Mouse (Mus musculus) midbrain, embryonic 15.5 days (tissue): ENCODE measurements at regions not wholly inside any gene's neighbourhood (a gene's known extent, or its start where the extent isn't known, plus 50 kb on each side); places are given as distances from the start of the nearest gene placed in this dataset.

Experiments
- ATAC-seq: fragments of 200-750 bp; cut with Nextera tagmentation; replicated peaks from 2 replicates; pipeline ENCODE4 v1.8.0; 2017; ENCODE audit warnings: moderate TSS enrichment
- H3K27ac ChIP-seq: fragments of 300-500 bp; sonication (generic); 2 replicates; pipeline ENCODE4 v1.5.1; 2015; ENCODE audit warnings: mild to moderate bottlenecking, inconsistent platforms
- H3K27me3 ChIP-seq: fragments of 300-500 bp; sonication (generic); replicated peaks from 2 replicates; pipeline ENCODE4 v1.6.1; 2015; ENCODE audit warnings: inconsistent platforms
- H3K36me3 ChIP-seq: fragments of 300-500 bp; sonication (generic); replicated peaks from 2 replicates; pipeline ENCODE4 v1.6.1; 2015; ENCODE audit warnings: inconsistent platforms
- H3K4me1 ChIP-seq: fragments of 300-500 bp; sonication (generic); 2 replicates; pipeline ENCODE4 v1.6.1; 2015; ENCODE audit warnings: inconsistent platforms
- H3K4me2 ChIP-seq: fragments of 300-500 bp; sonication (generic); 2 replicates; pipeline ENCODE4 v1.6.1; 2015; ENCODE audit warnings: inconsistent platforms, mild to moderate bottlenecking, moderate library complexity
- H3K4me3 ChIP-seq: fragments of 300-500 bp; sonication (generic); 2 replicates; pipeline ENCODE4 v1.5.1; 2015; ENCODE audit warnings: mild to moderate bottlenecking, inconsistent platforms
- H3K9ac ChIP-seq: fragments of 300-500 bp; sonication (generic); 2 replicates; pipeline ENCODE4 v1.6.1; 2015; ENCODE audit warnings: mild to moderate bottlenecking, inconsistent platforms
- H3K9me3 ChIP-seq: fragments of 300-500 bp; sonication (generic); 2 replicates; pipeline ENCODE4 v1.6.1; 2016; ENCODE audit warnings: inconsistent platforms
- WGBS: fragments of 180-500 bp; shearing (Covaris S2); methylation state at CpG from one replicate; pipeline ENCODE4 v1.1.7; 2015; ENCODE audit warnings: mixed read lengths; 5-methylcytosine and 5-hydroxymethylcytosine counted together

- Histone ChIP-seq H3K9me3 (no peaks in the 10 kb centered on the region), H3K4me2 (no peak overlapping the region), H3K36me3 (no peaks in the 10 kb centered on the region), H3K27ac (no peak overlapping the region), H3K27me3 (no peaks in the 10 kb centered on the region), H3K4me1 (no peaks in the 10 kb centered on the region), H3K4me3 (no peak overlapping the region), H3K9ac (no peak overlapping the region)
- no peak for ATAC-seq
- WGBS, result 87% methylated on average over 5 of the region's 5 CpGs
Observed at GRCm38 (mm10) chr15:16404077-16404476, 324.5 kb upstream of the Cdh9 start.

GRCm38 (mm10) chr15:16406203-16406602, 322.4 kb upstream of the Cdh9 start:
- no peaks in the 10 kb centered on the region for H3K27me3 ChIP-seq
- H3K4me1 ChIP-seq, result no peaks in the 10 kb centered on the region
- H3K9me3 ChIP-seq, result no peaks in the 10 kb centered on the region
- H3K9ac ChIP-seq, result no peak overlapping the region
- no peaks in the 10 kb centered on the region for H3K36me3 ChIP-seq
- 0 out of 2 replicates have a peak overlapping the region, but pooled peaks have one; percentile 5 for H3K27ac ChIP-seq
- ATAC-seq, result peak; percentile 77
- H3K4me2 ChIP-seq, result no peak overlapping the region
- no peak overlapping the region for H3K4me3 ChIP-seq

GRCm38 (mm10) chr15:16411686-16412085, 316.9 kb upstream of the Cdh9 start:
- Histone ChIP-seq H3K27ac (no peak overlapping the region), H3K9ac (no peak overlapping the region), H3K4me1 (no peaks in the 10 kb centered on the region), H3K36me3 (no peaks in the 10 kb centered on the region), H3K27me3 (no peaks in the 10 kb centered on the region), H3K9me3 (no peaks in the 10 kb centered on the region), H3K4me3 (no peak overlapping the region), H3K4me2 (no peak overlapping the region)
- ATAC-seq, result no peak
- 87% methylated on average over 1 of the region's 1 CpGs for WGBS

- no peak for ATAC-seq
- Histone ChIP-seq H3K9me3 (no peaks in the 10 kb centered on the region), H3K4me2 (no peak overlapping the region), H3K36me3 (no peaks in the 10 kb centered on the region), H3K9ac (no peak overlapping the region), H3K27me3 (no peaks in the 10 kb centered on the region), H3K4me1 (no peaks in the 10 kb centered on the region), H3K27ac (no peak overlapping the region), H3K4me3 (no peak overlapping the region)
- WGBS, result 85% methylated on average over 3 of the region's 3 CpGs
Observed at GRCm38 (mm10) chr15:16417719-16418118, 310.8 kb upstream of the Cdh9 start.

GRCm38 (mm10) chr15:16423019-16423418, 305.5 kb upstream of the Cdh9 start:
- Histone ChIP-seq H3K27me3 (no peaks in the 10 kb centered on the region), H3K27ac (no peak overlapping the region)
- ATAC-seq, result no peak

GRCm38 (mm10) chr15:16446631-16447030, 281.9 kb upstream of the Cdh9 start:
- H3K4me2 ChIP-seq, result no peak overlapping the region
- no peaks in the 10 kb centered on the region for H3K9me3 ChIP-seq
- H3K4me3 ChIP-seq, result no peak overlapping the region
- H3K36me3 ChIP-seq, result no peaks in the 10 kb centered on the region
- H3K27ac ChIP-seq, result no peak overlapping the region
- ATAC-seq, result no peak
- no peaks in the 10 kb centered on the region for H3K4me1 ChIP-seq
- H3K27me3 ChIP-seq, result no peaks in the 10 kb centered on the region
- H3K9ac ChIP-seq, result no peak overlapping the region

More at GRCm38 (mm10) chr15:16423019-16423418, 305.5 kb upstream of the Cdh9 start:
- Histone ChIP-seq H3K36me3 (no peaks in the 10 kb centered on the region), H3K4me1 (no peaks in the 10 kb centered on the region), H3K9me3 (no peaks in the 10 kb centered on the region), H3K9ac (no peak overlapping the region), H3K4me2 (no peak overlapping the region), H3K4me3 (no peak overlapping the region)
- 83% methylated on average over 3 of the region's 3 CpGs for WGBS

- Histone ChIP-seq H3K27me3 (no peaks in the 10 kb centered on the region), H3K4me3 (no peak overlapping the region), H3K27ac (no peak overlapping the region), H3K9ac (no peak overlapping the region), H3K9me3 (no peaks in the 10 kb centered on the region), H3K4me2 (no peak overlapping the region), H3K36me3 (no peaks in the 10 kb centered on the region), H3K4me1 (no peaks in the 10 kb centered on the region)
- peak; percentile 90 for ATAC-seq
- WGBS, result 11% methylated on average over 3 of the region's 3 CpGs
Observed at GRCm38 (mm10) chr15:16491238-16491637, 237.3 kb upstream of the Cdh9 start.

- Histone ChIP-seq H3K4me2 (no peak overlapping the region), H3K4me3 (no peak overlapping the region), H3K4me1 (no peaks in the 10 kb centered on the region), H3K9ac (no peak overlapping the region), H3K27me3 (no peaks in the 10 kb centered on the region), H3K27ac (no peak overlapping the region), H3K36me3 (no peaks in the 10 kb centered on the region), H3K9me3 (no peaks in the 10 kb centered on the region)
- ATAC-seq, result no peak
- WGBS, result 58% methylated on average over 2 of the region's 2 CpGs
Observed at GRCm38 (mm10) chr15:16492871-16493270, 235.7 kb upstream of the Cdh9 start.

- Histone ChIP-seq H3K4me1 (no peaks in the 10 kb centered on the region), H3K36me3 (no peaks in the 10 kb centered on the region), H3K4me3 (no peak overlapping the region), H3K27me3 (no peaks in the 10 kb centered on the region), H3K9ac (no peak overlapping the region), H3K9me3 (no peaks in the 10 kb centered on the region), H3K27ac (no peak overlapping the region), H3K4me2 (no peak overlapping the region)
- 83% methylated on average over 4 of the region's 4 CpGs for WGBS
- no peak for ATAC-seq
Observed at GRCm38 (mm10) chr15:16520556-16520955, 208.0 kb upstream of the Cdh9 start.

- Histone ChIP-seq H3K27me3 (no peaks in the 10 kb centered on the region), H3K27ac (no peak overlapping the region), H3K36me3 (no peaks in the 10 kb centered on the region), H3K9me3 (no peaks in the 10 kb centered on the region), H3K4me3 (no peak overlapping the region), H3K4me1 (no peaks in the 10 kb centered on the region), H3K9ac (no peak overlapping the region), H3K4me2 (no peak overlapping the region)
- ATAC-seq, result no peak
- 95% methylated on average over 6 of the region's 6 CpGs for WGBS
Observed at GRCm38 (mm10) chr15:16532587-16532986, 196.0 kb upstream of the Cdh9 start.

GRCm38 (mm10) chr15:16541226-16541625, 187.3 kb upstream of the Cdh9 start:
- Histone ChIP-seq H3K4me2 (no peak overlapping the region), H3K27me3 (no peaks in the 10 kb centered on the region), H3K36me3 (no peaks in the 10 kb centered on the region), H3K9ac (no peak overlapping the region), H3K9me3 (no peaks in the 10 kb centered on the region), H3K4me1 (no peaks in the 10 kb centered on the region), H3K27ac (no peak overlapping the region), H3K4me3 (no peak overlapping the region)
- 43% methylated on average over 1 of the region's 1 CpGs for WGBS
- no peak for ATAC-seq

- no peaks in the 10 kb centered on the region for H3K9me3 ChIP-seq
- no peaks in the 10 kb centered on the region for H3K27me3 ChIP-seq
- H3K27ac ChIP-seq, result no peak overlapping the region
- no peak overlapping the region for H3K4me2 ChIP-seq
- H3K4me3 ChIP-seq, result no peak overlapping the region
- H3K9ac ChIP-seq, result no peak overlapping the region
- WGBS, result 86% methylated on average over 2 of the region's 2 CpGs
- H3K36me3 ChIP-seq, result no peaks in the 10 kb centered on the region
- no peaks in the 10 kb centered on the region for H3K4me1 ChIP-seq
- ATAC-seq, result no peak
Observed at GRCm38 (mm10) chr15:16555173-16555572, 173.4 kb upstream of the Cdh9 start.

GRCm38 (mm10) chr15:16556338-16556737, 172.2 kb upstream of the Cdh9 start:
- Histone ChIP-seq H3K9ac (no peak overlapping the region), H3K4me1 (no peaks in the 10 kb centered on the region), H3K9me3 (no peaks in the 10 kb centered on the region), H3K36me3 (no peaks in the 10 kb centered on the region), H3K27me3 (no peaks in the 10 kb centered on the region), H3K4me3 (no peak overlapping the region), H3K27ac (no peak overlapping the region; the same call in 1 of the 2 replicates), H3K4me2 (peak overlapping the region; percentile 27; the same call in 1 of the 2 replicates)
- WGBS, result 20% methylated on average over 9 of the region's 9 CpGs
- ATAC-seq, result peak; percentile 78
